Mouse (Mus musculus): ENCODE measurements around the gene Nck2.
"Not testable (repeated sequence)": the region's sequence is repeated elsewhere in the genome, so short reads cannot be mapped to it uniquely, and the experiment has no call there.

Nck2 gene

DNA sequence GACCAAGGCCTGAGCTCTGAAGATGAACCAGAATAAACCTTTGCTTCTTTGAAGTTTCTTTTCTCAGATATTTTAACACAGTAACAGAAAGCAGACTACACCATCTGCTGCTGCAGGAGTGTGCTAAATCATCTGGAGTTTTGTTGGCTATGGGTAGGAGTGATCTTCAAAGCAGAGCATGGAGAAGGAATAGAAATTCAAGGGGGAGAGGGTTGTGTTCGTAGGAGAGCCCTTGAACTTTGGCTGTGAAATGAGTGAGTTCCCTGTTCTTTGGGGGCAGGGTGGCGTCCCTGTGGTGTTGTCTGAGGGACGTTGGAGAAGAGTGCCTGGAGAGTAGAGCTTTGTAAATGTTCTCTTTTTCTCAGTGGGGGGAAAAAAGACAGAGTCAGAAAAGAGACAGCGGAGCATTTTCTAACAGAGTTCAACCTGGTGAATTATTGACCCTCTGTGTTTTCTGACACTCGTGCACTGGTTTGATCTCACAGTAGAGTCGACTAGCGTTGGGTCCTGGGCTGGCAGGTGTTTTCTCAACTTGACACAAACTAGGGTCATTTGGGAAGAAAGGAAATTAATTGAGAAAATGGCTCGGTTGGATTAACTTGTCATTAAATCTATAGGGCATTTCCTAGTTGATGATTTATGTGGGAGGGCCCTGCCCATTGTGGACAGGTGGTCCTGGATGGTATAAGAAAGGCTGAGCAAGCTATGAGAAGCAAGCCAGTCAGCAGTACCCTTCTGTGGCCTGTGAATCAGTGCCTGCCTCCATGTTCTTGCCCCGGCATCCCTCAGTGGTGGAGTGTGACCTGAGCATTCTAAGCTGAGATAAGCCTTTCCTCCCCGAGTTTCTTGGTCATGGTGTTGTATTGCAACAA lies 57.8 kb downstream of the Nck2 start:
- DNase-seq (ENCODE audit: low read depth) = no peak

- DNase-seq (ENCODE audit: low read depth) = no peak
Observed at GRCm38 (mm10) chr1:43502792-43503146, 58.4 kb downstream of the Nck2 start.

DNA sequence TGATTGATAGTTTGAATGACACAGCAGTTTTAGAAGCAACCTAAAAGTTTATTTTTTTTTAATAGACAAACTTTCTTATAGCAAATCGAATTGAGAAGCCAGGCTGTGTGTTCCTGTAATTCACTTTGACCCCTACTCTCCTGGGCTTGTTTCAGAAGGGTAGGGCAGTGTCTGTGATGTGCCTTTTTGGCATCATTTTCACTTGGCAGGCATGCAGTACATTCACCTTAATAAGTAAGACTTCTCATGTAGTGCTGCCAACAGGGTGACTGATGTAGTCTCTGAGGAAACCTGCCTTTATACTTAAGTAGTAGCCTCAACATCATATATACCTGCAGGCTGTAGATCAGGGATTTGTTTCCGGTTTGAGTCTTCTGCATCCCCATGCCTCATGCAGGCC lies 58.9 kb downstream of the Nck2 start:
- DNase-seq (ENCODE audit: low read depth) = no peak

GRCm38 (mm10) chr1:43503676-43504075 lies 59.3 kb downstream of the Nck2 start:
- no peak for DNase-seq (ENCODE audit: low read depth)

DNA sequence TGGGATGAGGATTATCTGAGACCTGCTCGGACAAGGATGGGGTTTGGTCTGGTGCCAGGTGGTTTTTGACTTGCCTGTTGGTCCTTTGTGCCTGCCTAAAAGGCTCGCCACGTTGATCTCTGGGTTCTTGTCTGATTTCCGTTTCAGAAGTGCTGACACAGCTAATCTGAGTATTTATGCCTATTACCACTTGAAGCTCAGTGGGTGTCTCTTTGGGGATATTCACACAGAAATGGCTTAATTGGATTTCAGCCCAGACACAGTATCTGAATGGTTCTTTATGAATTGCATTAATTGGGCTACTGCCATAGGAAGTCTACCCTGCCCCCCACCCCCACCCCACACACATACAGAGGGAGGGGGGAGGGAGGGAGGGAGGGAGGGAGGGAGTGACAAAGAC lies 59.9 kb downstream of the Nck2 start:
- no peak for DNase-seq (ENCODE audit: low read depth)

GRCm38 (mm10) chr1:43506638-43507037 lies 62.3 kb downstream of the Nck2 start:
- no peak for DNase-seq (ENCODE audit: low read depth)

DNA sequence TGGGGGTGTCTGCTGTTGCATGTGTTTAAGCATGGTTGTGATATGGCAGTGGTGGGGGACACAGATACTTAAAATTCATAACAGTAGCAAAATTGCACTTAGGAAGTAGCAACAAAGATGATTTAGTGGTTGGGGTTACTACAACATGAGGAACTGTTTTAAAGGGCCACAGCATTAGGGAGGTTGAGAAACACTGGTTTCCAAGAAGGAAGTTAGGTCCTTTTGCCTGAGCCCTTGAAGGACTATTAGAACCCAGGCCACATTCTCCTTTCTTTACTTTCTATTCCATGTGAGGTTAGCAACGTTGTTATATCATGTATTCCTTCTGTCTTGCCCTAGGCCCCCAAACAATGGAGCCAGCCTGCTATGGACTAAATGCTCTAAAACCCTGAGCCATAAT lies 63.4 kb downstream of the Nck2 start:
- no peak for DNase-seq (ENCODE audit: low read depth)

GRCm38 (mm10) chr1:43511256-43511655 lies 66.9 kb downstream of the Nck2 start:
- no peak for DNase-seq (ENCODE audit: low read depth)

GRCm38 (mm10) chr1:43511667-43512066 lies 67.3 kb downstream of the Nck2 start:
- DNase-seq (ENCODE audit: low read depth) = no peak

DNA sequence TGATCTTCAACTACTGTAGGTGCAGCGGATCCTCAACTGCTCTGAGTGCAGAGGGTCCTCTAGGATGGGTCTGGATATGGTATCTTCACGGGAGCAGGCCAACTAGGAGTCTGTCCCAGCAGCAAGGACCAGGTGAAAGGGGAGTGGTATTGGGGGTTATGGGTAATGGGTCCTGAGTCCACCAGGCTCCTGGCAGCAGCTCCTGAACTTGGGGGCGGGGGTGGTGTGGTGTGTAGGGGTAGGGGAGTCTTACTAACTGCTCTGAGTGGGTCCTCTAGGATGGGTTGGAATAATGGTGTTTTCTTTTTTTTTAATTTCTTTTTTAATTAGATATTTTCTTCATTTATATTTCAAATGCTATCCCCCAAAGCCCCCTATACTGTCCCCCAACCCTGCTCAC lies 73.0 kb downstream of the Nck2 start:
- no peak for DNase-seq (ENCODE audit: low read depth)

GRCm38 (mm10) chr1:43520216-43520988 lies 76.0 kb downstream of the Nck2 start:
- no peak for DNase-seq (ENCODE audit: low read depth)

- no peak for DNase-seq (ENCODE audit: low read depth)
Observed at GRCm38 (mm10) chr1:43520989-43521371, 76.6 kb downstream of the Nck2 start.

DNA sequence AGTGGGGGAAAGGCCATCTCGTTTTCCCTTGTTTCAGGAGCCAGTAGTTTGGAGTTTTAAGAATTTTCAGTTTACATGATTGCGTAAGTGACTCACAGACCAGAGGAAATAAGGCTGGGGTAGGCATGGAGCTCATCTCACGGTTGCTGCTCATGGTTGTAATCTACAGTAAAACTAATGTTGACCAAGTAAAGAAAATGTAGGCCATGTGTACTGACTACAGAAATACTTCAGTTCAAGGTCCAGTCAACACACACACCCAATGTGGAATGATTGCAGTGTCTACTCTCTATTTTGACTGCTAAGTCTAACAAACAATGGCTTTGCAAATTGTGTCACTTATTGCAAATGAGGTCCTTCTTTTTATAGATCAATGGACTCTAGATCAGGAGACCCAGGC lies 77.1 kb downstream of the Nck2 start:
- DNase-seq (ENCODE audit: low read depth) = no peak

DNA sequence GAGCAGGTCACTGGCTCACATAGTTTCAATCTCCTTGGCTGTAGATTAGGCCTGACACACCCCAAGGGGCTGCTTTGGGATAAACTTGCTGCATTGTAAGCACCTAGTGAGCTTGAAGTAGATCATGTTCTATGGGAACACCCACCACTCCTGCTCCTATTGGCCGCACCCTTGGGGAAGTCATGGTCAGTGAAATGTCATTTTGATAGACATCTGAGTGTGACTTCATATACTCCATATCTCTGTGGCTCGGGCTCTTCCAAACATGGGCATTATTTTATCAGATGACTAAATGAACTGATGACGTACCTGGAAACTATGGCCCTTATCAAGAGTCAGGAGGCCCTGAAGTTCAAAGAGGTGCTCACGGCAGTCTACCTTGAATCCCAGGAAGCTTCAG lies 77.6 kb downstream of the Nck2 start:
- no peak for DNase-seq (ENCODE audit: low read depth)

DNA sequence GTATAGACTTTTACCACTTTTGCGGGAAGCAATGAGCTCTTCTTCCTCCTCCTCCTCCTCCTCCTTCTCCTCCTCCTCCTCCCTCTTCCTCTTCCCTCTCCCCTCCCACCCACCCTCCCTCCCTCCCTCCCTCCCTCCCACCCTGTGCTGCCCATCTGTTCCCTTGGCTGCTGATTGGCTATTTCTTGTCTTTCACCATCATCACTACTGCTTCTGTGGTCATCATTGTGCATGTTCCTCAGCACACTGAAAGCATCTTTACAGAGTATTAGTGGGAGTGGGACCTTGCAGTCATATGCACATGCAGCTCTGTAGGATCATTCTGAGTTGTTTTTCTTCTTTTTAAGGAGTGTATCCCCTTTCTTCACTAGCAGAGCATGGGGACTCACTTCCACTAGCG lies 78.6 kb downstream of the Nck2 start:
- DNase-seq (ENCODE audit: low read depth) = no peak

GRCm38 (mm10) chr1:43524332-43524731 lies 80.0 kb downstream of the Nck2 start:
- DNase-seq (ENCODE audit: low read depth) = no peak

DNA sequence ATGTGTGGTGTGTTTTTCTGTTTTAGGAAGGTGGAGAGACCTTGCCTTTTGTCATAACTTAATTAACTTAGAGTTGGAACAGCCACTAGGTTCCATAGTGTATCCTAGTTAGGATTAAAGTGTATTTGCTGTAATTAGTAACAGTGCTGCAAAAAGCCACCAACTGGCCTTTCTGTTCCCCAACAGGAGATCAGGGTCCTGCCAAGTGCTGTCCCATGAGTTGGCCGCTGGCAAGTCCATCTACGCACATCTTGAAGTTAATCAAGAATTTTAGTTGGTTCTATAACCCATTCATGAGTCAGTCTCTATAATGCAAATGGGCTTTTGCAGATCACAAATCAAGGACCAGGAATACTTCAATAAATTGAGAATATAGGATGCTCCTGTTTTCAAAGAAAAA lies 83.9 kb downstream of the Nck2 start:
- no peak for DNase-seq (ENCODE audit: low read depth)

DNA sequence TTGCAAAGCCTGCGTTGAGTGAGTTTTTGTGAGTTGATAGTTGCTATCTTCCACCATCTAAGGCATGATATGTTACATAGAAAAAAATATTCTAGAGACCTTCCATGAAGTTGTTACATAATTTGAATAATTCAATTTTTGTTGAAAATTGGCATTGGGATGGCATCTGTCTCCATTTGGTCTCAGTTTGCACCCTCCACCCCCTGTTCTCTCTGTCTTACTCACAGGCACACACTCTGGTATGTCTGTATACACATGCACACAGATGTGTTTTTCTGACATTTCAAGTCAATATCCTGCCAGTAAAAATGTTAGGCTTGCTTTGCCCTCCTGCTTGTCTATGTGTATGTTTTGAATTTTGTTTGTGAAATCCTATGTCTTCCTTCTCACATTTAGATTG lies 84.7 kb downstream of the Nck2 start:
- no peak for DNase-seq (ENCODE audit: low read depth)

DNA sequence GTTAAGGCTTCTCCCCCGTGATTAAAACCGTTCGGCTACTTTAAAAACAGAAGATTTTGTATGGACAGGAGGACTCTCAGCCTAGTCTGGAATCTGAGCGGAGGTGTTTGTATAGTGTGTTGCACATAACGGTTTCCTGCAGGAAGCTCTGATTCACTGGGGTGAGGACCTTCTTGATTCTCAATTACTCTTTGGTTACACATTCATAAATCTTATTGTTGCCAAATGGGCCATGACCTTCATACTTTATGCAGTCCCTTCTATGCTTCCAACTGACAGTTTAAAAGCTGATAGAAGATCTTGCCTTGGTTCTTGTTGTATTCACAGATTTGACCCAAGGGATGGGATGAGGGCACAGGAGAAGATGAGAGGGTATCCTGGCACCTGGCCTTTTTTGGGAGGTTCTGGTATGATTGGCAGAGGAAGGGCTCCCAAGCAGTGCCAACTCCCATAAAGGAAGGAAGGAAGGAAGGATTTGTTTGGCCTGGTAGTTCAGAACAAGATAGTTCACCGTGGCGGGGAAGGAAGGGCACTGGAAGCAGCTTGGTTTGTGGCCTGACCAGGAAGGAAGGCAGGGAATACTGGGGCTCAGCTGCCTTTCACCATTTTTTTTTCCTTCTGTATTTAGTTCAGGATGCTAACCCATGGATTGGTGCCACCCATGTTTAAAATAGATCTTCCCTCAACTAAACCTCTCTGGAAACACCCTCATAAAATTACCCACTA lies 86.1 kb downstream of the Nck2 start:
- no peak for DNase-seq (ENCODE audit: low read depth)

DNA sequence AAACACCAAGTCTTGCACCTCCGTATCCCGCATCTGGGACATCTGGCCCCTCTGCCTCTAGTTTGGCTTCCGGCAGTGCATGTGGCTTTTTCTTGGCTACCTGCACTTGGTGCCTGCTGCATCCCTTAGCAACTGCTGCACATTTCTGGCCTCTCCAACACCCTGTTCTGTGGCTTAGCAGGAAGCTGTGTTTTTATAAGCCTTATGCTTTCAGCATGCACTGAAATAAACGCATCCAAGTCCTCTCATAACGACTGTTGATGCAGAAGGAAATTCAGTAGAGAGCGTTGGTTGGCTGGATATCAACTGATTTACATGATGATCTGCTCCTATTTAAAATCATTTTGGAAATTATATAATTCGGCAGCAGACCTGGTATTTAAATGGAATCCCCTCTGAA lies 86.9 kb downstream of the Nck2 start:
- DNase-seq (ENCODE audit: low read depth) = no peak

- DNase-seq (ENCODE audit: low read depth) = no peak
Observed at GRCm38 (mm10) chr1:43532279-43532678, 87.9 kb downstream of the Nck2 start.

- not testable (repeated sequence) for DNase-seq (ENCODE audit: low read depth)
Observed at GRCm38 (mm10) chr1:43533497-43533896, 89.1 kb downstream of the Nck2 start.

Data from c-Kit-positive CD71-positive TER-119-negative erythroid progenitor cells, embryonic 14.5 days (primary cell).